Mouse (Mus musculus) megakaryocyte, embryonic 14.5 days (primary cell): Measurements from ENCODE around the gene Mypop. TPM values are rescaled to one million over a fixed set of nuclear protein-coding genes. Genes with fewer than 3 reads are reported as not detected.
A peak's percentile ranks its signal among the peaks of the same experiment; 100 is the strongest.

Experiments used
- H3K27me3 ChIP-seq: replicated peaks from 2 replicates; pipeline ENCODE3; 2012; ENCODE audit warnings: inconsistent platforms
- H3K36me3 ChIP-seq: replicated peaks from 2 replicates; pipeline ENCODE3; 2012; ENCODE audit warnings: low read length, inconsistent platforms, mixed read lengths
- H3K4me1 ChIP-seq: 2 replicates; pipeline ENCODE4 v1.6.1; 2012; ENCODE audit warnings: inconsistent platforms
- H3K4me3 ChIP-seq: replicated peaks from 2 replicates; pipeline ENCODE3; 2012; ENCODE audit warnings: moderate library complexity, mild to moderate bottlenecking, inconsistent platforms
- H3K9me3 ChIP-seq: 2 replicates; pipeline ENCODE4 v1.6.1; 2012; ENCODE audit warnings: inconsistent platforms
- FLI1 ChIP-seq: IDR thresholded peaks from 2 replicates; pipeline ENCODE4 v1.6.1; 2012; ENCODE audit warnings: low read length, inconsistent platforms, mixed read lengths
- GATA1 ChIP-seq: IDR thresholded peaks from 3 replicates; pipeline ENCODE4 v1.6.1; 2012; ENCODE audit warnings: mixed read lengths, low read length, inconsistent platforms, borderline replicate concordance
- polyA plus RNA-seq: library from polyadenylated mRNA; stranded (reverse); fragments of >175 nt; gene quantifications from 2 replicates; pipeline ENCODE4 v1.2.3, GENCODE M21; 2012; ENCODE audit warnings: low replicate concordance; ENCODE audit not compliant: insufficient read depth

Mypop gene
- 2.5 and 6.7 TPM in 2 replicates for polyA plus RNA-seq

GRCm38 (mm10) chr7:18990601-18991295 is at the start of gene Mypop:
Gene Mypop, plus strand, starts transcription at chr7:18991245.
- Histone ChIP-seq H3K27me3 (peaks cover 49% of the 10 kb centered on the region), H3K36me3 (peaks cover 32% of the 10 kb centered on the region), H3K4me3 (peak within 1 kb of the TSS; percentile 92), H3K9me3 (no peaks in the 10 kb centered on the region), H3K4me1 (peaks cover 38% of the 10 kb centered on the region)
- TF ChIP-seq GATA1 (no peak), FLI1 (no peak)

DNA sequence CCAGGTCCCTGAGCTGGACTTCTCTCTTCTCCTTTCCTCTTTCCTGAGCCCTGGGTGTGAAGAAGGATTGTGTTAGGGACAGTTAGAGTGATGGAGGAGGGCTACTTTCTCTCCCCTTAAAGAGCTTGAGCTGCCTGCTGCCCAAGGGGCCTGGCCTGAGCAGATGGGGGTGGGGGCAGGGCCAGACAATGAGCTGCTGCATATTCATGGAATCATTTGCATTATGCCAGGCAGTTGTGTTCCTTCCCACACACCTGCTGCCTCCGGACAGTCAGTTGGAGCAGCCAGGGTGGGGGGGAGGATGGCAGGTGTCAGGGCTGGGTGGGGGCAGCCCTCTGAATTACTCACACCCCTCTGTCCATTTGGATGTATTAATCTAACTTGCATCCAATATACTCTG is 48.7 kb upstream of the Mypop start:
- no peaks in the 10 kb centered on the region for H3K9me3 ChIP-seq
- H3K4me3 ChIP-seq = no peak overlapping the region
- peaks cover 45% of the 10 kb centered on the region for H3K27me3 ChIP-seq
- no peaks in the 10 kb centered on the region for H3K36me3 ChIP-seq
- TF ChIP-seq FLI1 (no peak), GATA1 (no peak)
- no peaks in the 10 kb centered on the region for H3K4me1 ChIP-seq

DNA sequence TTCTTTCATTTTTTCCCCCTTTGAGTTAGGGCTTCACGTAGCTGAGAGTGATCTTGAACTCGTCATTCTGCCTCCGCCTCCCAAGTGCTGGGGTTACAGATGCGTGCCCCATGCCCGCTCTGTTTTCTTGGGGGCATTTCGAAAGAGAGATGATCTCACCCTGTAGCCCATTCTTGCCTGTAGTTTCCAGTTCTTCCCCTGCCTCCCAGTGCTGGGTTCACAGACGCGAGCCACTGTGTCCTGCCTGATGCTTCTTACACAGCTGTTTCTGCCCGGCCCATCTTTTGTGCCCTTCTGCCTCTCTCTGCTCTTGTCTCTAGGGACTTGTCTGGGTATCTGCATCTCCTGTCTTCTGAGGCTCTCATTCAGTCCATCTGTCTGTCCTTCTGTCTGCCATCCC is 48.2 kb upstream of the Mypop start:
- TF ChIP-seq GATA1 = no peak
- TF ChIP-seq FLI1 = no peak
- H3K4me3 ChIP-seq = no peak overlapping the region
- H3K4me1 ChIP-seq = no peaks in the 10 kb centered on the region
- H3K36me3 ChIP-seq = no peaks in the 10 kb centered on the region
- H3K9me3 ChIP-seq = no peaks in the 10 kb centered on the region
- peaks cover 47% of the 10 kb centered on the region for H3K27me3 ChIP-seq

DNA sequence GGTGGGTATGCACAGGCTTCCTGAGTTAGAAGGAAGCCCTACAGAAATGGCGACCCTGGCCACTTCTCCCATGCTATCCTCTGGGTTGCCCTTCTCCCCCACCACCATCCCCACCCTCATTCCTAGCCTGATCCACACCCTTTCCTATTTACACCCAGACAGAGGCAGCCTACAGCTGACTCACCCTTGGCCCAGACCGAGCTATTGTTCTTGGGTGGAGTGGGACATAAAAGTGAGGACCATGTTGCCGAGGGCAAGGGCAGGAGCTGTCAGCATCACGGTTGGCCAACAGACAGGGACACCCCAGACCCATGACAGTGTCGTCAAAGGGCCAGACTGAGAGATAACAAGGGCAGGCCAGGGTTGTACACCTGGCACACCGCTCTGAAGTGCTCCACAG is 42.9 kb upstream of the Mypop start:
- Histone ChIP-seq H3K27me3 (peaks cover 46% of the 10 kb centered on the region), H3K36me3 (no peaks in the 10 kb centered on the region), H3K9me3 (no peaks in the 10 kb centered on the region), H3K4me3 (no peak overlapping the region), H3K4me1 (peaks cover 15% of the 10 kb centered on the region)
- TF ChIP-seq FLI1 = no peak
- no peak for TF ChIP-seq GATA1

DNA sequence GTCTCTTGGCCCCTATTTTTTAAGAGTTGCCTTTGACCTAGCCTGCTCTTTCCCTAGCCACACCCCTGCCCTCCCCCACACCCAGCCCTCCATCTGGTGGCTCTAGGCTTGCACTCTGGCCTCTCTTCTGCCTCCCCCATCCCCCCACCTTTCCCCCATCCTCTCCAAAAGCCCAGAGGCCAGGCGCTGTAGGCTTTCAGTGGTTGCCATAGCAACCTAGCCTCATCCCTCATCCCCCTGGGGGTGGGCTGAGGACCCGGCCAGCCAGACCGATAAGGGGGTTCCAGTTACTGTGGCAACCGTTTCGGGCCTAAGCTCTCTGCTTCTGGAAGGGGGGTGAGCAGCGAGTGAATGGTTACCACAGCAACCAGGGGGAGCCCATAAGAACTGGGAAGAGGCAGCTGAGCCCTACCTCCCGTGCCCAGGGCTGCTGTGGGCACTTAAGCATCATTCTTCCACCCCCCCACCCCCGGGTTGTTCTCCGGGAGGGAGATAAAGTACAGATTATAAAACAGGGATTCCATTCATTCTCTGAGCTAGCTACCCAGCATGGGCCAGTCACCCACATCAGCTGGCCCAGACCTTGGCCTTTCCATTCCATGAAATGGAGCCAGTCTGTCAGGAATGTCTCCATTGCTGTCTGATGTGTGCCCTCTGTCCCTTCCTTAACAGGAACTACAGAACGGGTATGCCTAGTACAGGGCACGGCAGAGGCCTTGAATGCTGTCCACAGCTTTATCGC is 41.1 kb upstream of the Mypop start:
- TF ChIP-seq GATA1 (no peak), FLI1 (no peak)
- H3K4me1 ChIP-seq = peaks cover 15% of the 10 kb centered on the region
- no peaks in the 10 kb centered on the region for H3K36me3 ChIP-seq
- H3K9me3 ChIP-seq = no peaks in the 10 kb centered on the region
- peaks cover 46% of the 10 kb centered on the region for H3K27me3 ChIP-seq
- no peak overlapping the region for H3K4me3 ChIP-seq

GRCm38 (mm10) chr7:18950523-18951315 is 40.3 kb upstream of the Mypop start:
- TF ChIP-seq GATA1 (no peak), FLI1 (no peak)
- peaks cover 49% of the 10 kb centered on the region for H3K27me3 ChIP-seq
- H3K9me3 ChIP-seq = peaks cover 3% of the 10 kb centered on the region; the same call in 1 of the 2 replicates
- no peaks in the 10 kb centered on the region for H3K36me3 ChIP-seq
- no peak overlapping the region for H3K4me3 ChIP-seq
- H3K4me1 ChIP-seq = peaks cover 15% of the 10 kb centered on the region

- TF ChIP-seq GATA1 = no peak
These were observed 39.6 kb upstream of the Mypop start for GRCm38 (mm10) chr7:18951397-18951796.

DNA sequence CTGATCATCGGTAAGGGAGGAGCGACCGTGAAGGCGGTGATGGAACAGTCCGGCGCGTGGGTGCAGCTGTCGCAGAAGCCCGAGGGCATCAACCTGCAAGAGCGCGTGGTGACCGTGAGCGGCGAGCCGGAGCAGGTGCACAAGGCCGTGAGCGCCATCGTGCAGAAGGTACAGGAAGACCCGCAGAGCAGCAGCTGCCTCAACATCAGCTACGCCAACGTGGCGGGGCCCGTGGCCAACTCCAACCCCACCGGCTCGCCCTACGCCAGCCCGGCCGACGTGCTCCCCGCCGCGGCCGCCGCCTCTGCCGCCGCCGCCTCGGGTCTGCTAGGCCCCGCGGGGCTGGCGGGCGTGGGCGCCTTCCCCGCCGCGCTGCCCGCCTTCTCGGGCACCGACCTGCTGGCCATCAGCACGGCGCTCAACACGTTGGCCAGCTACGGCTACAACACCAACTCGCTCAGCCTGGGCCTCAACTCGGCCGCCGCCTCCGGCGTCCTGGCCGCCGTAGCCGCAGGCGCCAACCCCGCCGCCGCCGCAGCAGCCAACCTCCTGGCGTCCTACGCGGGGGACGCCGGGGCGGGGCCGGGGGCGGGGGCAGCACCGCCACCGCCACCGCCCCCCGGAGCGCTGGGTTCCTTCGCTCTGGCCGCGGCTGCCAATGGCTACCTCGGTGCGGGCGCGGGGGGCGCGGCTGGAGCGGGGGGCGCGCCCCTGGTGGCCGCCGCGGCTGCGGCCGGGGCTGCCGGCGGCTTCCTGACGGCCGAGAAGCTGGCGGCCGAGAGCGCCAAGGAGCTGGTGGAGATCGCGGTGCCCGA is 33.3 kb upstream of the Mypop start:
- TF ChIP-seq GATA1 = no peak
- no peak for TF ChIP-seq FLI1
- H3K36me3 ChIP-seq = no peaks in the 10 kb centered on the region
- peaks cover 87% of the 10 kb centered on the region for H3K27me3 ChIP-seq

More at GRCm38 (mm10) chr7:18951397-18951796, 39.6 kb upstream of the Mypop start:
- Histone ChIP-seq H3K36me3 (no peaks in the 10 kb centered on the region), H3K4me3 (no peak overlapping the region), H3K27me3 (peaks cover 55% of the 10 kb centered on the region), H3K4me1 (peaks cover 15% of the 10 kb centered on the region), H3K9me3 (peaks cover 5% of the 10 kb centered on the region; the same call in 1 of the 2 replicates)

GRCm38 (mm10) chr7:18958384-18958766 is 32.7 kb upstream of the Mypop start:
- Histone ChIP-seq H3K36me3 (no peaks in the 10 kb centered on the region), H3K4me1 (peaks cover 40% of the 10 kb centered on the region), H3K27me3 (peaks cover 93% of the 10 kb centered on the region), H3K9me3 (peaks cover 12% of the 10 kb centered on the region), H3K4me3 (peak overlapping the region; percentile 89)
- TF ChIP-seq FLI1 = no peak
- no peak for TF ChIP-seq GATA1

More for the DNA sequence above, 33.3 kb upstream of the Mypop start:
- Histone ChIP-seq H3K4me3 (peak overlapping the region; percentile 89), H3K4me1 (peaks cover 34% of the 10 kb centered on the region), H3K9me3 (peaks cover 12% of the 10 kb centered on the region)
